Mouse (Mus musculus): ENCODE data around the gene Glul. TPM values are rescaled to one million over a fixed set of nuclear protein-coding genes. Genes with fewer than 3 reads are reported as not detected.

The Glul gene
- total and polyA plus RNA-seq, 3 experiments: 22.6 to 49.1 (median 45.2) TPM

DNA sequence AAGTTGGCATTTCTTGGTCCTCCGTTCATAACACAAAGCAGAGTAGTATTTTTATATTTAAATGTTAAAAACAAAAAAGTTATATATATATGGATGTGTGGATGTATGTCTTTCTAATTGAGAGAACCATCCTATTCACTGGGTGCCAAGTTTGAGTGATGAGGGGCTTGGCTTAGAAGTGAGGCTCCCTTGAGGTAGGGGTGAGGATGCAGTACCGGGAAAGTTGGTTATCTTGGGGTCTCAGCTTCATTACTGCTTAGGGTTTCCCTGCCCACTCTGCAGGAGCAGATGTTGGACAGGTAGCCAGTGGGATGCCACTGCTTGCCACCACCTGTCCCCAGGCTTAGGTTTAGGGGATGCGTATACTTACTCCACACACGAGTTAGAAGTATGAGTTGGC, 9.0 kb downstream of the Glul start:
- no peak overlapping the region for H3K4me2 ChIP-seq (ENCODE audit: insufficient read depth, low read depth, poor library complexity, severe bottlenecking)
- H3K27ac ChIP-seq (ENCODE audit: insufficient read depth, low read depth): no peak overlapping the region
- dilution Hi-C loops (cut with MboI; ENCODE audit: extremely low pct_ligation_motif_present, extremely low pct_unique_long_range_greater_than_20kb, low sequenced_read_pairs): no loop called here

DNA sequence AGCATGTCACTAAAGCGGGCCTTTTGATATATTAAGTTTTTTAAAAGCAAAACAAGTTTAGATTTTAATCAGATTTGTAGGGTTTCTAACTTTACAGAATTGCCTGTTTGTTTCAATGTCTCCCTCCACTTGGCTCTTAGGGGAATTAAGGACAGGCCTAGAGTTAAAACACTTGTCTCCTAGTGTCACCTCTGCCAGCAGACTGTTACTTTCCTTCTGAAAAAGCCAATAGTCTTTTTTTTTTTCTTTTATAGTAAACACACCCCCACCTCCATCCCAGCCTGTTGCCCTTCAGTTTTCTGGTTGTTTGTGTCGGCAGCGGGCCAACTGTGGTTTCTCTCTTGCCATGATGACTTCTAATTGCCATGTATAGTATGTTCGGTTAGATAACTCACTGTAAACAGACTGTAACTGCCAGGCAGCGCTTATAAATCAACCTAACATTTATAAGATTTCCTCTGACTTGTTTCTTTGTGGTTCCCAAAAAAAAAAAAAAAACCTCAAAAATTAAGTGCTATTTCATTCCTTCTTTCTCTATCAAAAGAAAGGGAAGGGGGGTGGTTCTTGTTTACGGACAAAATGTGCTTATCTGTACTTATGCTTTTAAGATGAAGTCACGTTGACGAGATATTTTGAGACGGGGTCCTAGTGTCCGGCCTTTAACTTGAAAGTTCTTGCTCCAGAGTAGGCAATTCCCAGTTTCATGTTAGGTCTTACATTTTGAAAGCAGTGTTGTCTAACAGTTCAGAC, 9.6 kb downstream of the Glul start:
- Histone ChIP-seq H3K36me3 (replicated peaks in 1 of 2; ENCODE audit: control insufficient read depth in 1 of 2, insufficient read depth in 1 of 2, low read length in 1 of 2) (peaks cover 29 to 53% of the 10 kb centered on the region in 2 experiments), H3K4me1 (ENCODE audit: control insufficient read depth in 1 of 2, insufficient read depth in 2 of 2) (peaks cover 0 to 6% of the 10 kb centered on the region in 2 experiments; a peak in 2 of 4 replicates)

More for the DNA sequence above, 9.0 kb downstream of the Glul start:
- H3K27me3 ChIP-seq (replicated peaks): no peaks in the 10 kb centered on the region
- H3K9ac ChIP-seq (ENCODE audit: insufficient read depth, low read depth): no peak overlapping the region
- TF ChIP-seq POLR2A (IDR thresholded peaks at IDR 0.05; ENCODE audit: low read depth, low read length): no peak
- TF ChIP-seq ZMIZ1 (IDR thresholded peaks at IDR 0.05; ENCODE audit: low read depth, low read length): no peak
- TF ChIP-seq USF1 (IDR thresholded peaks at IDR 0.05; ENCODE audit: low read depth, low read length): no peak
- no peak for TF ChIP-seq GABPA (IDR thresholded peaks at IDR 0.05; ENCODE audit: insufficient replicate concordance, low read depth, low read length)
- no peak for TF ChIP-seq ZKSCAN1 (IDR thresholded peaks at IDR 0.05; ENCODE audit: borderline replicate concordance, low read depth, low read length)
- TF ChIP-seq ETS1 (conservative IDR thresholded peaks at IDR 0.05; ENCODE audit: low read depth, low read length): no peak
- no peak for TF ChIP-seq RCOR1 (conservative IDR thresholded peaks at IDR 0.05; ENCODE audit: low read depth, low read length)
- TF ChIP-seq JUN (IDR thresholded peaks at IDR 0.05; ENCODE audit: insufficient read depth, low read depth, low read length): no peak
- no peak for TF ChIP-seq CHD2 (IDR thresholded peaks at IDR 0.05; ENCODE audit: low read length)
- TF ChIP-seq MEF2A (IDR thresholded peaks at IDR 0.05; ENCODE audit: borderline replicate concordance, low read depth, low read length): no peak
- no peak for TF ChIP-seq MAFK (IDR thresholded peaks at IDR 0.05; ENCODE audit: insufficient replicate concordance, low read length)
- TF ChIP-seq HCFC1 (IDR thresholded peaks at IDR 0.05; ENCODE audit: low read depth, low read length): no peak
- no peak for TF ChIP-seq RAD21 (IDR thresholded peaks at IDR 0.05; ENCODE audit: low read depth, low read length)
- no peak for TF ChIP-seq PAX5 (IDR thresholded peaks at IDR 0.05; ENCODE audit: low read length)
- TF ChIP-seq SIN3A (IDR thresholded peaks at IDR 0.05; ENCODE audit: low read length): no peak
- no peak for TF ChIP-seq E2F4 (IDR thresholded peaks at IDR 0.05; ENCODE audit: insufficient replicate concordance, low read depth, low read length)
- TF ChIP-seq MXI1 (IDR thresholded peaks at IDR 0.05; ENCODE audit: low read depth, low read length): no peak
- TF ChIP-seq USF2 (conservative IDR thresholded peaks at IDR 0.05; ENCODE audit: low read depth, low read length): no peak
- no peak for TF ChIP-seq MAZ (IDR thresholded peaks at IDR 0.05; ENCODE audit: low read depth, low read length)
- H3K9me3 ChIP-seq (replicated peaks; ENCODE audit: low read length): no peaks in the 10 kb centered on the region
- in situ Hi-C loops (cut with MboI; ENCODE audit: low pct_ligation_motif_present, low pct_unique_long_range_greater_than_20kb, low sequenced_read_pairs): no loop called here
- H3K79me2 ChIP-seq (replicated peaks; ENCODE audit: control insufficient read depth, extremely low read depth, insufficient read depth, poor library complexity, severe bottlenecking): no peaks in the 10 kb centered on the region
- H3K4me3 ChIP-seq (replicated peaks in 1 of 3; ENCODE audit: low read depth in 2 of 3, low read length in 2 of 3, poor library complexity in 1 of 3): no peak overlapping the region
- DNase-seq (ENCODE audit: extremely low read depth): no peak
- peaks cover 31 to 59% of the 10 kb centered on the region in 2 experiments for H3K36me3 ChIP-seq (replicated peaks in 1 of 2; ENCODE audit: control insufficient read depth in 1 of 2, insufficient read depth in 1 of 2, low read length in 1 of 2)
- peaks cover 0 to 2% of the 10 kb centered on the region in 2 experiments; a peak in 2 of 4 replicates for H3K4me1 ChIP-seq (ENCODE audit: control insufficient read depth in 1 of 2, insufficient read depth in 2 of 2)

More for the DNA sequence above, 9.6 kb downstream of the Glul start:
- DNase-seq (ENCODE audit: extremely low read depth): no peak
- Histone ChIP-seq H3K79me2 (replicated peaks; ENCODE audit: control insufficient read depth, extremely low read depth, insufficient read depth, poor library complexity, severe bottlenecking) (no peaks in the 10 kb centered on the region), H3K9ac (ENCODE audit: insufficient read depth, low read depth) (no peak overlapping the region), H3K27me3 (replicated peaks) (no peaks in the 10 kb centered on the region), H3K27ac (ENCODE audit: insufficient read depth, low read depth) (no peak overlapping the region), H3K4me2 (ENCODE audit: insufficient read depth, low read depth, poor library complexity, severe bottlenecking) (no peak overlapping the region), H3K4me3 (replicated peaks in 1 of 3; ENCODE audit: low read depth in 2 of 3, low read length in 2 of 3, poor library complexity in 1 of 3) (no peak overlapping the region), H3K9me3 (replicated peaks; ENCODE audit: low read length) (no peaks in the 10 kb centered on the region)
- dilution Hi-C loops (cut with MboI; ENCODE audit: extremely low pct_ligation_motif_present, extremely low pct_unique_long_range_greater_than_20kb, low sequenced_read_pairs) (no loop called here), in situ Hi-C loops (cut with MboI; ENCODE audit: low pct_ligation_motif_present, low pct_unique_long_range_greater_than_20kb, low sequenced_read_pairs) (no loop called here)
- TF ChIP-seq MAZ (IDR thresholded peaks at IDR 0.05; ENCODE audit: low read depth, low read length) (no peak), UBTF (IDR thresholded peaks at IDR 0.05; ENCODE audit: low read depth, low read length) (no peak), POLR2A (IDR thresholded peaks at IDR 0.05; ENCODE audit: low read depth, low read length) (no peak), ELF1 (IDR thresholded peaks at IDR 0.05; ENCODE audit: low read depth, low read length) (no peak), RCOR1 (conservative IDR thresholded peaks at IDR 0.05; ENCODE audit: low read depth, low read length) (no peak), GABPA (IDR thresholded peaks at IDR 0.05; ENCODE audit: insufficient replicate concordance, low read depth, low read length) (no peak), CHD1 (IDR thresholded peaks at IDR 0.05; ENCODE audit: low read depth, low read length) (no peak), NRF1 (IDR thresholded peaks at IDR 0.05; ENCODE audit: low read depth, low read length) (no peak), TCF12 (IDR thresholded peaks at IDR 0.05; ENCODE audit: low read depth, low read length) (no peak), POLR2AphosphoS2 (IDR thresholded peaks at IDR 0.05; ENCODE audit: low read depth, low read length) (no peak), USF1 (IDR thresholded peaks at IDR 0.05; ENCODE audit: low read depth, low read length) (no peak), KAT2A (IDR thresholded peaks at IDR 0.05; ENCODE audit: insufficient replicate concordance, low read length) (no peak), ZKSCAN1 (IDR thresholded peaks at IDR 0.05; ENCODE audit: borderline replicate concordance, low read depth, low read length) (no peak), HCFC1 (IDR thresholded peaks at IDR 0.05; ENCODE audit: low read depth, low read length) (no peak), ETS1 (conservative IDR thresholded peaks at IDR 0.05; ENCODE audit: low read depth, low read length) (no peak), MXI1 (IDR thresholded peaks at IDR 0.05; ENCODE audit: low read depth, low read length) (no peak), ZNF384 (IDR thresholded peaks at IDR 0.05; ENCODE audit: low read depth, low read length) (no peak), ZMIZ1 (IDR thresholded peaks at IDR 0.05; ENCODE audit: low read depth, low read length) (no peak)
